8 mouse cellular contexts compared by ENCODE assay signal in genomic region chr2:181392600-181393213, GRCm38 (mm10). TPM values are rescaled to one million over a fixed set of nuclear protein-coding genes. Genes with fewer than 3 reads are reported as not detected.
DNase-seq lines count a peak whose midpoint lies in the region; ATAC-seq and TF ChIP-seq lines count a peak whose summit lies in the region.

No protein-coding gene starts in this region.

- intact Hi-C loops in gastrocnemius, adult 2 months (cut with DNase I), result loop anchor here (2.0 to 5.0 kb wide), 4 partner anchors 65 to 202 kb away; partner anchors contain the start of gene Zbtb46

- peak overlapping the region; percentile 61 for H3K4me3 ChIP-seq in gastrocnemius, adult 2 months

- DNase-seq in cerebellum, postnatal 4 days (ENCODE audit: low spot score in 2 of 2), result peak; percentile 79 to 87
- peak; percentile 89 for DNase-seq in gastrocnemius, adult 2 months
- peak; percentile 54 to 62 for DNase-seq in left cerebral cortex, adult 8-10 months (ENCODE audit: low spot score in 2 of 2)
- peak; percentile 83 for DNase-seq in right cerebral cortex, postnatal 25 days
- peak; percentile 79 to 81 for DNase-seq in urinary bladder, postnatal 36 days (ENCODE audit: low spot score in 2 of 2)

- peak; percentile 76 for ATAC-seq in activated CD4-positive, CD25-positive, alpha-beta regulatory T cell, adult 4 months
- ATAC-seq in inflammation-experienced regulatory T-cells, adult 6 months, result peak; percentile 86
- ATAC-seq in megakaryocyte-erythroid progenitor cell, adult 5-6 weeks (replicated peaks; ENCODE audit: low FRiP score, low TSS enrichment, poor library complexity, severe bottlenecking), result peak; percentile 68

- H3K27ac ChIP-seq in gastrocnemius, adult 2 months, result peak overlapping the region; percentile 81

- peak; percentile 92 for TF ChIP-seq CTCF in gastrocnemius, adult 2 months (IDR thresholded peaks at IDR 0.05)

RNA-seq across cellular contexts. Expression of gene Lime1, which starts 12.8 kb away (rescaled TPM):
- 100 to 1,000 TPM; 369 to 440 TPM for polyA plus RNA-seq in activated CD4-positive, CD25-positive, alpha-beta regulatory T cell, adult 4 months (2017; shearing (Covaris generic))
- 1 to 10 TPM; 5.8 to 6.2 TPM for total RNA-seq in gastrocnemius, adult 2 months (2021)
- polyA plus RNA-seq in inflammation-experienced regulatory T-cells, adult 6 months (2017; shearing (Covaris generic)), result 100 to 1,000 TPM; 340 to 573 (median 348) TPM
- total RNA-seq in left cerebral cortex, adult 8-10 months (2022), result 10 to 100 TPM; 33.0 to 37.9 (median 34.9) TPM
- 31.0 and 50.4 TPM in 2 replicates for total RNA-seq in megakaryocyte-erythroid progenitor cell, adult 5-6 weeks (2014; fragmentation: Nextera tagmentation)
- total RNA-seq in megakaryocyte-erythroid progenitor cell, adult 5-6 weeks (2017), result 19.8 and 26.8 TPM in 2 replicates

RNA-seq across cellular contexts. Expression of gene Arfrp1, which starts 27.5 kb away (rescaled TPM):
- 10 to 100 TPM; 52.2 to 60.8 TPM for polyA plus RNA-seq in activated CD4-positive, CD25-positive, alpha-beta regulatory T cell, adult 4 months (2017; shearing (Covaris generic))
- total RNA-seq in gastrocnemius, adult 2 months (2021), result 10 to 100 TPM; 23.6 to 30.8 TPM
- polyA plus RNA-seq in inflammation-experienced regulatory T-cells, adult 6 months (2017; shearing (Covaris generic)), result 10 to 100 TPM; 60.4 to 69.3 (median 60.4) TPM
- 10 to 100 TPM; 41.8 to 44.4 (median 43.9) TPM for total RNA-seq in left cerebral cortex, adult 8-10 months (2022)
- 53.3 and 66.5 TPM in 2 replicates for total RNA-seq in megakaryocyte-erythroid progenitor cell, adult 5-6 weeks (2014; fragmentation: Nextera tagmentation)
- 52.8 and 72.9 TPM in 2 replicates for total RNA-seq in megakaryocyte-erythroid progenitor cell, adult 5-6 weeks (2017)

RNA-seq across cellular contexts. Expression of gene Zgpat, which starts 28.0 kb away (rescaled TPM):
- polyA plus RNA-seq in activated CD4-positive, CD25-positive, alpha-beta regulatory T cell, adult 4 months (2017; shearing (Covaris generic)), result 10 to 100 TPM; 22.2 to 22.8 TPM
- total RNA-seq in gastrocnemius, adult 2 months (2021), result 10 to 100 TPM; 13.7 to 14.8 TPM
- 10 to 100 TPM; 18.5 to 21.8 (median 20.9) TPM for polyA plus RNA-seq in inflammation-experienced regulatory T-cells, adult 6 months (2017; shearing (Covaris generic))
- 10 to 100 TPM; 52.9 to 68.4 (median 59.9) TPM for total RNA-seq in left cerebral cortex, adult 8-10 months (2022)
- total RNA-seq in megakaryocyte-erythroid progenitor cell, adult 5-6 weeks (2014; fragmentation: Nextera tagmentation), result 20.3 and 25.2 TPM in 2 replicates
- 26.2 and 45.0 TPM in 2 replicates for total RNA-seq in megakaryocyte-erythroid progenitor cell, adult 5-6 weeks (2017)

Comparison
In these comparisons a context has a peak if more than half of its experiments do, and no peak if none do; other contexts are left out.
1. Peak in every context shown above with its lines: DNase-seq, ATAC-seq, H3K4me3 ChIP-seq and H3K27ac ChIP-seq.